Mouse (Mus musculus): Measurements from ENCODE around the gene Dag1. TPM values are rescaled to one million over a fixed set of nuclear protein-coding genes. Genes with fewer than 3 reads are reported as not detected.

Dag1 gene
- polyA plus RNA-seq, 1 experiment, result 58.1 TPM

DNA sequence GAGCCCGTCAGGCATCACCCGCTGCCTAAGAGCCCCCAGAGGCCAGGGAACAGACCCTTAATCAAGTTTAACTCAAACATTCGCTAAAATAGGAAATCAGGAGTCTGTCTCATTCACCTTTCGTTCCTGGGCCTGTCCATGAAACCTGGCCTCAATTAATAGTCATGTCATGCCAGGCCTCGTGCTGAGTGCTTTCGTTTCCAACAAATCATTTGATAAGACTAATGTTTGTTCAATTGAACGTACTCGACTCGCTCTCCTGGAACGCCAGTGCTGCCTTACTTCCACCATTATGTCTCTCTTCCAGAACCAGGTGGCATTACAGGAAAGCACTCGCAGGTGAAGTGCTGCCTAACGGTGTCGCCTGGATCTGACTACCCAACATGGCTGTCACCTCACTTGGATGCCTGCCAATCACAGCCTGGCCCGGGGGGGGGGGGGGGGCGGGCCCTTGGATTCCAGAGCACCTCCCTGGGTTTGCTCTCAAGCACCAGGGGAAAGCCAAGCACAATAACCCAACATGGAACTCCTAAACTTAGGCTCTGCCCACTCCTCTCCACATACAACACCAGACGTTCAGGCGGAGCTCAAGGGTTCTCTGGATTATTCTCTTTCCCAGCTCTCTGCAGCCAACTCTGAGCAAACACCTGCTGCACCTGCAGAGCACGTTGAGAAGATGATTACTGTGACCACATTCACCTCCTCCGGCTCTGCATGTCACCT lies 88.5 kb downstream of the Dag1 start:
- no peak for TF ChIP-seq CTCF (IDR thresholded peaks at IDR 0.05; ENCODE audit: borderline replicate concordance, extremely low read depth, insufficient read depth, insufficient read length)
- TF ChIP-seq POLR2A (IDR thresholded peaks at IDR 0.05; ENCODE audit: borderline replicate concordance, extremely low read depth, insufficient read depth, insufficient read length, poor library complexity, severe bottlenecking), result no peak
- no peak for DNase-seq (ENCODE audit: low read depth)

DNA sequence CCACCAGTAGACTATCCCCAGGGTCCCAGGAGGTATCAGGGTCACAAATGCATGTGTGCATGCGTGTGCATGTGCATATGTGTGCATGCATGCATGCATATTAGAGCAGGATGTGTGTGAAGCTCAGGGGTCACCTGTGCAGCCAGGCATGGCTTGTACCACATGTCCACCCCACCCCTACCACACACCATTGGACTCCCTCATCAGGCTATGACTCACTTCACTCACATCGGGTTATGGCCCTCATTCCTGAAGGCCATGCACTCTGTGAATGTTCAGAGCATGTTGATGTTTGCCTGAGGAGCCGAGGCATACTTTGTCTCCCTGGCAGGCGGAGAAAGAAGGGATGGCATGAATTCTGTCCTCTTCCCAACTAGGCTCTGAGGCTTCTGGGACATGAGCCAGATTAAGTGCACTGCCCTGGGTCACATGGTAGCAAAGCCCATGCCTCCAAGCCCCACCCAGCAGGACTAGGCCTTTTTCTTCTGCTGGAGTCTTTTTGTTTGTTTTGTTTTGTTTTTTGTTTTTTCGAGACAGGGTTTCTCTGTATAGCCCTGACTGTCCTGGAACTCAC lies 90.9 kb downstream of the Dag1 start:
- DNase-seq (ENCODE audit: low read depth), result no peak
- TF ChIP-seq POLR2A (IDR thresholded peaks at IDR 0.05; ENCODE audit: borderline replicate concordance, extremely low read depth, insufficient read depth, insufficient read length, poor library complexity, severe bottlenecking) (no peak), CTCF (IDR thresholded peaks at IDR 0.05; ENCODE audit: borderline replicate concordance, extremely low read depth, insufficient read depth, insufficient read length) (no peak)

DNA sequence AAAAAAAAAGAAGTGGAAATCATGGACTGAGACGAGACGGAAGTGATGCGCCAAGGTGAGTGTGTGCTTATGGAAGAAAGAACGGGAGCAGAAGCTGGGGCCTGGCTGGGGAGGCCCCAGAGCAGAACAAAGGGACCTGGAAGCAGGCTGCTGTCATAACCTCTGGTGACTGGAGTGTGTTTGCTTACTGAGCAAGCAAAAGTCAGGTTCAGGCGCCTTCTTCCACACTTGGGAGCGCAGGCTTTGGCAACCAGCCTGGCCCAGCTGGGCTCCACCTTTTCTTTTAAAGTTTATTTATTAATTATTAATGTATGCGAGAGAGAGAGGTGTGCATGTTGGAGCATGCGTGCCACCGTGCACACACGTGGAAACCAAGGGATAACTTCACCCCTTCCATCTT lies 94.0 kb downstream of the Dag1 start:
- no peak for DNase-seq (ENCODE audit: low read depth)

DNA sequence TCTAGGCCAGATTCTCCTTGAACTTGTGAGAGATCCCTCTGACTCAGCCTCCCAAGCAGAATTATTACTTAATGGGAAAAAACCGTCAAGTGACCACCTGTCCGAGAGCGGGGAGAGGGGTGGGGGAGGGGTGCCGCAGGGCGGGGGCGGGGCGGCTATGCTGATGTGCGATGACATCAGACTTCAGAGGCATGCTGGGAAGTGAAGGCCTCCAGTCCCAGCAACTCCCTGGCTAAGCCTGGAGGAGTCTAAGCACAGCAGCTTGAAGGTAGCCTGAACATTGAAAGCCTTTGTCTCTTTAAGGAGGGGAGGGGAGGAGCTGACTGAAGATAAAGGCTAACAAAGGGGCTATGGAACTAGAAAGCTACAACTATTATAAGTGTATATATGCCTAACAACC lies 98.6 kb downstream of the Dag1 start:
- no peak for DNase-seq (ENCODE audit: low read depth)
- TF ChIP-seq POLR2A (IDR thresholded peaks at IDR 0.05; ENCODE audit: borderline replicate concordance, extremely low read depth, insufficient read depth, insufficient read length, poor library complexity, severe bottlenecking) (no peak), CTCF (IDR thresholded peaks at IDR 0.05; ENCODE audit: borderline replicate concordance, extremely low read depth, insufficient read depth, insufficient read length) (no peak)

More for the DNA sequence above, 94.0 kb downstream of the Dag1 start:
- TF ChIP-seq POLR2A (IDR thresholded peaks at IDR 0.05; ENCODE audit: borderline replicate concordance, extremely low read depth, insufficient read depth, insufficient read length, poor library complexity, severe bottlenecking), result no peak
- TF ChIP-seq CTCF (IDR thresholded peaks at IDR 0.05; ENCODE audit: borderline replicate concordance, extremely low read depth, insufficient read depth, insufficient read length), result no peak

DNA sequence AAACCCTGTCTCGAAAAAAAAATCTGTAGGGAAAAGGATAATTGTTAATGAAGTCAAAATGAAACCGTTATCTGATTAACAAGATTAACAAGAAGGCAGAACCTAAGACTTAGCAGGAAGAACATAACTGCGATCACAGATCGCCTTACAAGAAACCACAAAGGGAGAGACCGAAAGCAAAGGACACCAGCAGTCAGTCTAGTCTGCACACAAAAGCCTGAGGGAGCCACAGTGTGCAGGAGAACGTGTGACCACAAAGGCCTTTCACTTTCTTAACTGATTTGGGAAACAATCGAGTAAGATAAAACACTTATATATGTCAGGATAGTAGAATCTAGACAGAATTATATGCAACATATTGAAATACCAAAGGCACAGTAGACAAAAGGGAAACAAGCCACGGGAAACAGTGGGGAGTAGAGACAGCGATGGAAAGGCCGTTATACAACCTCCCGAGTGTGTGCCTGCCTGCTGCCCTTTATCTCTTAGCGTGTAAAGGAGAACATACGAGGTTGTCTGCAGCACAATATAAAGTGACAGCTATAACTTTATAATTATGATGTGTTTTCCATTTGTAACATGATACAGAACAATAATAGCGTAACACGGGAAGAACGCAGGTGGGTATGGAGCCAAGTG lies 100.0 kb downstream of the Dag1 start:
- DNase-seq (ENCODE audit: low read depth), result no peak
- TF ChIP-seq CTCF (IDR thresholded peaks at IDR 0.05; ENCODE audit: borderline replicate concordance, extremely low read depth, insufficient read depth, insufficient read length) (no peak), POLR2A (IDR thresholded peaks at IDR 0.05; ENCODE audit: borderline replicate concordance, extremely low read depth, insufficient read depth, insufficient read length, poor library complexity, severe bottlenecking) (no peak)

DNA sequence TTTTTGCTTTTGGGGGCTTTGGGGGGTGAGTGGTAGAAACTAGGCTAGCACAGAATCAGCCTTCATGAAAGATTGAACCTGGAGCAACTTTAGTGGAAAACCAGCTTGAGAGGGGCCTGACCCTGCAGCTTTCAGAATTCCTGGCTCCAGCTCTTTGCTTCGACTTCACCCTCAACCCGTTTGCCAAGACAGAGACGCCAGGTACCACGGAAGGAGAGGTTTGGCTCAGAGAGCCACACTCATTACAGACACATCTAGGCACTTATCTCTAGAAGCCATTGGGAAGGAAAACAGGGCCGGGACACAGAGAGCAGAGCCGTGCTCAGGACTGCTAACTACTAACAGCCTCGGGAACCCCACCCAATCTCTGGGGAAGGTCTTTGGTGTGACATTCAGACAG lies 105.9 kb downstream of the Dag1 start:
- TF ChIP-seq CTCF (IDR thresholded peaks at IDR 0.05; ENCODE audit: borderline replicate concordance, extremely low read depth, insufficient read depth, insufficient read length) (no peak), POLR2A (IDR thresholded peaks at IDR 0.05; ENCODE audit: borderline replicate concordance, extremely low read depth, insufficient read depth, insufficient read length, poor library complexity, severe bottlenecking) (no peak)
- no peak for DNase-seq (ENCODE audit: low read depth)

DNA sequence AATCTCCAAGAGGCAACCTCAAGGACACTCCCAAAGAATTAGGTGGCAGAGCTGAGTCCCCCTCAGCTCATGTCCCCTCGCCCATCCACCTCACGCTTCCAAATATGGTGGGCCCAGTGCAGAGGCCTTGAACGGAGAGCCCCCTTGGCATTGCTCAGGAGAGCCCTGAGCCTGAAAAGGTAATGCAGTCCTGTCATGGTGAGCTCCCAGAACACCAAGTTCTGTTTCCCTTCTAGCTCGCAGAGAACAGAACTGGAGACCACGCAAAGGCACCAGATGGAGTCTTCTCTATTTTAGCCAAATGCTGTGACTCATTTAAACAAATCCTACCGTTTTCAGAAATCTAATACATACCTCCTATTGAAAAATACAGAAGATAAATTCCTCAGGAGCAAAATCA lies 106.3 kb downstream of the Dag1 start:
- no peak for DNase-seq (ENCODE audit: low read depth)

DNA sequence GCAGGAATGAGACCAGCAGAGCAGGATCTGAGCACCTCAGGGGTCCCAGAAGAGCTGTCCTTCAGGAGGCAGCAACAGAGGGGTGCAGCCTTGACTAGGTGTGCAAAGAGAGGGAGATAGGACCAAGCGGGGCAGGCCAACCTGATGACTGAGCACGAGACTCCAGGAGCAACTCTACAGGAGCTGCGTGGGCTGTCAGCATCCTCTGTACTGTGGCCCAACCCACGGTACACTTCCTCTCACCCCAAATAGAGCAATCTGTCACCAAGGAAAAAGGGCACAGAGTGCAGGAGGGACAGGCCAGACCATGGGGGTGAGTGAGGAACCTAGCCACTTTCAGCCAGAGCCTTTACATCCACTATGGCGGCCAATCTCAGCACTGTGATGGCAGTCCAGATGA lies 107.0 kb downstream of the Dag1 start:
- TF ChIP-seq POLR2A (IDR thresholded peaks at IDR 0.05; ENCODE audit: borderline replicate concordance, extremely low read depth, insufficient read depth, insufficient read length, poor library complexity, severe bottlenecking), result no peak
- TF ChIP-seq CTCF (IDR thresholded peaks at IDR 0.05; ENCODE audit: borderline replicate concordance, extremely low read depth, insufficient read depth, insufficient read length), result no peak
- DNase-seq (ENCODE audit: low read depth), result no peak

More for the DNA sequence above, 106.3 kb downstream of the Dag1 start:
- TF ChIP-seq CTCF (IDR thresholded peaks at IDR 0.05; ENCODE audit: borderline replicate concordance, extremely low read depth, insufficient read depth, insufficient read length), result no peak
- TF ChIP-seq POLR2A (IDR thresholded peaks at IDR 0.05; ENCODE audit: borderline replicate concordance, extremely low read depth, insufficient read depth, insufficient read length, poor library complexity, severe bottlenecking), result no peak

DNA sequence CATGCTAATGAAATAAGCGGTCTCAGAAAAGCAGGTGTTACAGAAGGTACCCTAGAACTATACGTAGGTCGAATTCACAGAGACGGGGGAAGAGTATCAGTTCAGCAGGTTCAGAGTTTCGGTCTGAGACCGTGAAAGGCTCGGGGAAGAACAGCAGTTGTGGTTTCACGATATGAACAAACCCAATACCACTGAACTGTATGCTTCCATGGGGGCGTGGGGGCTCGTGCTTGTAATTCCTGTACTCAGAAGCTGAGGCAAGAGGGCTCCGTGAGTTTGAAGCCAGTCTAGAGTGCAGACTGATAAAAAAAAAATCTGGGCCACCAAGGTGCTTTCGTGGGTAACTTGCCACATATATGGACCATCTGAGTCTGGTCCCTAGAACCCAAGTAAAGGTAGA lies 108.9 kb downstream of the Dag1 start:
- TF ChIP-seq CTCF (IDR thresholded peaks at IDR 0.05; ENCODE audit: borderline replicate concordance, extremely low read depth, insufficient read depth, insufficient read length) (no peak), POLR2A (IDR thresholded peaks at IDR 0.05; ENCODE audit: borderline replicate concordance, extremely low read depth, insufficient read depth, insufficient read length, poor library complexity, severe bottlenecking) (no peak)
- DNase-seq (ENCODE audit: low read depth), result no peak

Other genes with a start within 250 kb of the Dag1 start
- 15.7 and 16.8 TPM in 2 replicates for gene Gmppb, start 214.7 kb downstream of the Dag1 start, polyA plus RNA-seq (2012; rRNA removed)
- gene Amigo3, start 210.8 kb downstream of the Dag1 start, polyA plus RNA-seq (2012; rRNA removed), result 3.6 and 4.0 TPM in 2 replicates
- 0.08 and 0.10 TPM in 2 replicates for gene Mst1, start 183.5 kb downstream of the Dag1 start, polyA plus RNA-seq (2012; rRNA removed)
- gene Rnf123, start 180.6 kb downstream of the Dag1 start, polyA plus RNA-seq (2012; rRNA removed), result 93.3 and 93.5 TPM in 2 replicates
- gene Apeh, start 169.4 kb downstream of the Dag1 start, polyA plus RNA-seq (2012; rRNA removed), result 65.1 and 81.4 TPM in 2 replicates
- 18.7 and 40.0 TPM in 2 replicates for gene Bsn, start 73.6 kb downstream of the Dag1 start, polyA plus RNA-seq (2012; rRNA removed)
- 113 and 115 TPM in 2 replicates for gene Nicn1, start 26.5 kb upstream of the Dag1 start, polyA plus RNA-seq (2012; rRNA removed)
- 58.0 and 67.8 TPM in 2 replicates for gene Amt, start 32.9 kb upstream of the Dag1 start, polyA plus RNA-seq (2012; rRNA removed)
- gene Rhoa, start 42.2 kb upstream of the Dag1 start, polyA plus RNA-seq (2012; rRNA removed), result 124 and 160 TPM in 2 replicates
- gene Tcta, start 42.2 kb upstream of the Dag1 start, polyA plus RNA-seq (2012; rRNA removed), result 34.6 and 39.0 TPM in 2 replicates
- 381 and 444 TPM in 2 replicates for gene Gpx1, start 74.9 kb upstream of the Dag1 start, polyA plus RNA-seq (2012; rRNA removed)
- gene Usp4, start 83.9 kb upstream of the Dag1 start, polyA plus RNA-seq (2012; rRNA removed), result 113 and 152 TPM in 2 replicates
- 2.3 and 3.2 TPM in 2 replicates for gene 1700102P08Rik, start 128.8 kb upstream of the Dag1 start, polyA plus RNA-seq (2012; rRNA removed)
- gene Ccdc36, start 164.5 kb upstream of the Dag1 start, polyA plus RNA-seq (2012; rRNA removed), result 1.4 and 1.5 TPM in 2 replicates
- gene BC048562, start 172.5 kb upstream of the Dag1 start, polyA plus RNA-seq (2012; rRNA removed), result not detected in 2 replicates
- gene Ccdc71, start 196.6 kb upstream of the Dag1 start, polyA plus RNA-seq (2012; rRNA removed), result 37.6 and 38.8 TPM in 2 replicates
- gene Klhdc8b, start 197.6 kb upstream of the Dag1 start, polyA plus RNA-seq (2012; rRNA removed), result 84.2 and 100 TPM in 2 replicates
- gene Lamb2, start 215.8 kb upstream of the Dag1 start, polyA plus RNA-seq (2012; rRNA removed), result 42.9 and 49.3 TPM in 2 replicates
- gene Usp19, start 226.6 kb upstream of the Dag1 start, polyA plus RNA-seq (2012; rRNA removed), result 184 and 208 TPM in 2 replicates
- 181 and 184 TPM in 2 replicates for gene Qars, start 243.7 kb upstream of the Dag1 start, polyA plus RNA-seq (2012; rRNA removed)

Measured in brain, embryonic 14.5 days (tissue).